Mouse (Mus musculus): ENCODE data around the gene Tmem204. TPM values are rescaled to one million over a fixed set of nuclear protein-coding genes. Genes with fewer than 3 reads are reported as not detected.

Tmem204 gene
- polyA plus RNA-seq, 1 experiment from 2014 or later = 11.3 TPM

DNA sequence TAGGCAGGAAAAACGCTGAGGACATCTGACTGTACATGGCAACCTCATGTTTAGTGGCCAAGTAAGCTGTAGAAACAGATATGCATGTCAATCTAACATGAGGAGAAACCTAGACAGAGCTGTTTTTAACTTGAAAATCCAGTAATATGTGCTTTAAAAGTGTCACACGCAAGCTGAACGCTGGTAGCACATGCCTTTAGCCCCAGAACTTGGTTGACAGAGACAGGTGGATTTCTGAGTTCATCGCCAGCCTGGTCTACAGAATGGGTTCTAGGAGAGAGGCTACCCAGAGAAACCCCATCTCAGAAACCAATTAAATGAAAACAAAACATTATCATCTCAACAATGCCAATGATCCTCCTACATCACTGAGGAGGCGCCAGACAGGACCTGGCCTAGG, 27.8 kb upstream of the Tmem204 start:
- Histone ChIP-seq H3K4me3 (no peak overlapping the region), H3K9me3 (replicated peaks) (no peaks in the 10 kb centered on the region), H3K27ac (no peak overlapping the region), H3K4me1 (peaks cover 13% of the 10 kb centered on the region), H3K36me3 (peaks cover 81% of the 10 kb centered on the region), H3K27me3 (ENCODE audit: low read depth, poor library complexity, severe bottlenecking) (no peaks in the 10 kb centered on the region)
- DNase-seq (ENCODE audit: low spot score) = no peak
- 95% methylated on average over 5 of the region's 5 CpGs for WGBS

DNA sequence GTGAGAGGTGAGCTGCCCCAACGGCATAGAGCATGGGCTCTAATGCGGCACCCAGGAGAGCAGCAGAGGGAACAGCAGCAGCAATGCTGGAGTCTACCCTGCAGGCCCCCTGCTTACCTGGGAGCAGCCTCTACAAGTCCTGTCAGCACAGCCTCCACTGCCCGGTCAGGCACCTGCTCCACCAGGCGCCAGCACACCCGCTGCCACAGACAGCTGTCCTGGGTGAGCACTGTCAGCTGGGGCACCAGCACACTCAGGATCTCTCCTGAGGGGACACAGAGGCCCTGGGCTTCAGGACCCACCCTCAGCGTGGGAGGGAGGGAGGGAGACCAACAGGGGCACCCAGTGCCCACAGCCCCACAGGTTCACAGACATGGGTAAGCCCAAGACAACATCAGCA, 27.2 kb upstream of the Tmem204 start:
- H3K36me3 ChIP-seq = peaks cover 88% of the 10 kb centered on the region
- H3K27ac ChIP-seq = no peak overlapping the region
- no peak overlapping the region for H3K4me3 ChIP-seq
- H3K27me3 ChIP-seq (ENCODE audit: low read depth, poor library complexity, severe bottlenecking) = no peaks in the 10 kb centered on the region
- 93% methylated on average over 6 of the region's 6 CpGs for WGBS
- DNase-seq (ENCODE audit: low spot score) = no peak
- H3K9me3 ChIP-seq (replicated peaks) = no peaks in the 10 kb centered on the region
- H3K4me1 ChIP-seq = peaks cover 9% of the 10 kb centered on the region

DNA sequence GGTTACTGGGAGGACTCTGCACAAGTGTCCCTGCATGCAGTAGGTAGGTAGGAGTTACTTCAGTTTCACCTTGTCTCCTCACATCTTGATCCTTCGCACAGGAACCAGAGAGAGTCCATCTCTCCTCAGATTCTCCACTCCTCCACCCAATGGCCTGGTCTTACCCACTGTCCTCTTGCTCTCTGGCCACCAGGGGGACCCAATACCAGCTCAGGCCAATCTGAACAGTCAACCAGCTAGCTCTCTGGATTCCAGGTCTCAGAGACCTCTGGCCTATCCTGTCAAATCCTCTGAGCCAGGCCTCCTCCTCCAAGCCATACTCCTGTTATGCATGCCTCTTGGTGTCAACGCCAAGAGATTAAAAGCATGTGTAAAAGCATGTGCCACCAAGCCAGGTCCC, 26.2 kb upstream of the Tmem204 start:
- no peaks in the 10 kb centered on the region for H3K27me3 ChIP-seq (ENCODE audit: low read depth, poor library complexity, severe bottlenecking)
- H3K9me3 ChIP-seq (replicated peaks) = no peaks in the 10 kb centered on the region
- WGBS = 80% methylated on average over 2 of the region's 2 CpGs
- H3K27ac ChIP-seq = no peak overlapping the region
- peaks cover 1% of the 10 kb centered on the region for H3K4me1 ChIP-seq
- no peak overlapping the region for H3K4me3 ChIP-seq
- peaks cover 98% of the 10 kb centered on the region for H3K36me3 ChIP-seq
- DNase-seq (ENCODE audit: low spot score) = peak; percentile 46

DNA sequence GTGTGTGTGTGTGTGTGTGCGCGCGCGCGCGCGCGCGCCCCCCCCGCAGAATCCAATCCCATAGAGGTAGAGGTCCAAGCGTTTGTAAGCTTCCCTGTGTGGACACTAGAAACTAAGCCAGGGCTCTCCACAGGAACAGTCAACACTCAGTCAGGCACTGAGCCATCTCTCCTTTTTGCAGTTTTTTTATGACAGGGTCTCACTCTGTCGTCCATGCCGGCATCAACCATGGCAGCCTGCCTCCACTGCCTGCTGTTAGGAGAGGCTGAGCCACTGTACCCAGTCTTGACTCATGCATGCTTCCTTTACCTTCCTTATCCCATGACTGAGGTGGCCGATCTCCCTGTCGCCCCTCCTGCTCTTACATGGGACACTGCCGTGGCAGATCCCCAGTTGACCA, 24.4 kb upstream of the Tmem204 start:
- no peaks in the 10 kb centered on the region; the same call in 1 of the 2 replicates for H3K4me1 ChIP-seq
- no peak overlapping the region for H3K27ac ChIP-seq
- WGBS = 95% methylated on average over 7 of the region's 16 CpGs
- H3K36me3 ChIP-seq = peaks cover 100% of the 10 kb centered on the region
- H3K4me3 ChIP-seq = no peak overlapping the region
- DNase-seq (ENCODE audit: low spot score) = no peak
- H3K27me3 ChIP-seq (ENCODE audit: low read depth, poor library complexity, severe bottlenecking) = no peaks in the 10 kb centered on the region
- H3K9me3 ChIP-seq (replicated peaks) = no peaks in the 10 kb centered on the region

DNA sequence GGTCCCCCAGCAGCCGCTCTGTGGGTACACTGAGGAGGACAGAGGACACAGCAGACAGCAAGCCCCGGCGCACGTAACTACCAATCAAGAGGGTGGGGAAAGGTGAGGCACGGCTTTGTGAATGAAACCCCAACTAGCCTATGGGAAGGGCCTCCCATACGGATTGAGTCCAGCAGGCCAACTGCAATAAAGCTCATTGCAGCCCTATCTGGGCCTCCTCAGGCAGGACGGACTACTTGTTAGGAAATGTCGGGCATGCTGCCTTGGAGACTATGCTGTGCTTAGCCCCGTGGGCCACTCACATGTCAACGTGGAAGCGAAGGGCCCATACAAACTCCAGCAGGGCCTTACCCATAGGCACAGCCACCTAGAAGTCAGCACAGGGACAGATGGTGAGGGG, 17.9 kb upstream of the Tmem204 start:
- Histone ChIP-seq H3K27me3 (ENCODE audit: low read depth, poor library complexity, severe bottlenecking) (no peaks in the 10 kb centered on the region), H3K4me1 (no peaks in the 10 kb centered on the region), H3K9me3 (replicated peaks) (no peaks in the 10 kb centered on the region), H3K27ac (no peak overlapping the region), H3K4me3 (no peak overlapping the region), H3K36me3 (peaks cover 94% of the 10 kb centered on the region)
- no peak for DNase-seq (ENCODE audit: low spot score)
- 94% methylated on average over 11 of the region's 11 CpGs for WGBS

DNA sequence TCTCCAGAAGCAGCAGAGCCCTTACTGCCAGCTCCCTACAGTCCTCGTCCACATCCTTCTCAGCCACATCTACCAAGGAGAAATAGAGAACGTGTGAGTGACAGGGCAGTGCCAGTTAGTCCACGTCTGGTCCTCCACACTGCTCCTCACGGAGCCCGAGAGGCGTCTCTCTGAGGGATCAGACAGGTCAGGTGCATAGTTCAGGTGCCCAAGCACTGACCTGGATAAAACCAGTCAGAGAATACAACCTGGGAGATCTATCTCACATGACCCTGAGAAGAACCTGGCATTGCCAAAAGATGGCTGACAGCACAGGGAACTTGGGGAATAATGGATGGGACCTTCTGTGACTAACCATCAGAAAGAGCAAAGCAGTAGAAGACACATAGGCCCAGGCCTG, 16.7 kb upstream of the Tmem204 start:
- no peak overlapping the region for H3K4me3 ChIP-seq
- peaks cover 84% of the 10 kb centered on the region for H3K36me3 ChIP-seq
- 94% methylated on average over 6 of the region's 6 CpGs for WGBS
- H3K27me3 ChIP-seq (ENCODE audit: low read depth, poor library complexity, severe bottlenecking) = no peaks in the 10 kb centered on the region
- DNase-seq (ENCODE audit: low spot score) = no peak
- no peaks in the 10 kb centered on the region for H3K4me1 ChIP-seq
- no peak overlapping the region for H3K27ac ChIP-seq
- H3K9me3 ChIP-seq (replicated peaks) = no peaks in the 10 kb centered on the region

DNA sequence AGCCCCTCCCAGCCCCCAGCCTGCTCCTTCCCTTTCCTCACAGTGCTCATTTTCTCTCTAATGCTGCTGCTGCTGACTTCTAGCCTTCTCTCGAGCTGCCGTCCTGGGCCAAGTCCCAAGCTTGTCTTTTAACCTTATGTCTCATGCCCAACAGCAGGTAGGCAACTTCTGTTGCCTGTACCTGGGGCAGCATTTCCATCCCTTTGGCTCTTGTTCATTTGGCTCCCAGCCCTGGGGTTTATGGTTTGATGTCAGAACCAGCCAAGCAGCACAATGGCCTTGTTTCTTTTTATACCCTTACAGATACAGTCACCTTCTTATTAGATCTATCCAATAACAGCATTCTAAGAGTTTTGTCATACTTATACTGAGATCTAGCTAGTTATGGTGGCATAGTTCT, 12.8 kb upstream of the Tmem204 start:
- Histone ChIP-seq H3K36me3 (peaks cover 75% of the 10 kb centered on the region), H3K4me1 (no peaks in the 10 kb centered on the region), H3K27me3 (ENCODE audit: low read depth, poor library complexity, severe bottlenecking) (no peaks in the 10 kb centered on the region), H3K4me3 (no peak overlapping the region), H3K27ac (no peak overlapping the region), H3K9me3 (replicated peaks) (no peaks in the 10 kb centered on the region)
- no peak for DNase-seq (ENCODE audit: low spot score)
- 98% methylated on average over 2 of the region's 2 CpGs for WGBS

DNA sequence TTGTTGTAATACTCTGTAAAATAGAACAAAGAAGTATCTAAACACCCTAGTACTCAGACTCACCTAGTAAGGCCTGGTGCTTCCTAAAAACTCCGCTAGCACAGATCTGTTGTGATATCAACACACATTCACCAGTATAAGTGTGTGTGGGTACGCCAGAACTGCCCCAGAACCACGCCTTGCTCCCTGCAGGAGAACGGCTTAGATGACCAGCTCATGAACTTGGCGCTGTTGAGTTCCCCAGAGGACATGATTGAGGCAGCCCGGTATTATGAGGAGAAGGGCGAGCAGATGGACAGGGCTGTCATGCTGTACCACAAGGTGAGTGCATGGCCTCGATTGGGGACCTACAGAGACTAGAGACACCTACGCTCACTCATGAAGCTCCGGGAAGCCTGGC, 7.1 kb upstream of the Tmem204 start:
- Histone ChIP-seq H3K27me3 (ENCODE audit: low read depth, poor library complexity, severe bottlenecking) (no peaks in the 10 kb centered on the region), H3K27ac (no peak overlapping the region), H3K4me3 (no peak overlapping the region), H3K4me1 (peaks cover 4% of the 10 kb centered on the region), H3K9me3 (replicated peaks) (no peaks in the 10 kb centered on the region), H3K36me3 (peaks cover 62% of the 10 kb centered on the region)
- DNase-seq (ENCODE audit: low spot score) = no peak
- WGBS = 90% methylated on average over 10 of the region's 10 CpGs

DNA sequence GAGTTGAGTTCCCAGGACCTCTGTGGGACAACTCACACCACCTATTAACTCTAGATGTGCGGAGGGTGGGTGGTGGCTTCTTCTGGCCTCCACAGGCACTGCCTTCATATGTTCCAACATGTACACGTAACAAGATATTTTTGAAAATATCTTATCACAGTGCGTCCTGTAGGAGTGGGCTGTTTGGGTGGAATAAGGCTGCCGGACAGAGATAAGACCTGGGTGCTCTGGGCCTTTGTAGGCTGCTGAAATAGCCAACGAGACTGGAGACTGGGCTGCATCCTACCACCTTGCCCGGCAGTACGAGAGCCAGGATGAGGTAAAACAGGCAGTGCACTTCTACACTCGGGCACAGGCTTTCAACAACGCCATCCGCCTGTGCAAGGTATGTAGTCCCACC, 5.8 kb upstream of the Tmem204 start:
- WGBS = 92% methylated on average over 10 of the region's 10 CpGs
- peaks cover 52% of the 10 kb centered on the region for H3K36me3 ChIP-seq
- H3K27ac ChIP-seq = peak overlapping the region; percentile 15; the same call in 1 of the 2 replicates

DNA sequence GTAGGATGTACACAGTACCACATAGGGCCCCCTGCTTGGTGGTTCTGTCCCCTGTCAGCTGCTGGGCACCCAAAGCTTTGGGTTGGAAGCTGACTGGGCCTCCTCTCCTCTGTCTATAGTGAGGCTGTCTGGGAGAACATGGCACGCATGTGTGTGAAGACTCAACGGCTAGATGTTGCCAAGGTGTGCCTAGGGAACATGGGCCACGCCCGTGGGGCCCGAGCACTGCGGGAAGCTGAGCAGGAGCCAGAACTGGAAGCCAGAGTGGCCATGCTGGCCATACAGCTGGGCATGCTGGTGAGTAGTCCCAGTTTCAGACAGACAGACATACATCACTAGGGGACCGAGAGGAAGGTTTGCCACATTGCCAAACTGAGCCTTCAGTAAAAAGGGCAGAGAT, 3.3 kb upstream of the Tmem204 start:
- Histone ChIP-seq H3K27me3 (ENCODE audit: low read depth, poor library complexity, severe bottlenecking) (no peaks in the 10 kb centered on the region), H3K4me1 (peaks cover 40% of the 10 kb centered on the region), H3K4me3 (no peak overlapping the region), H3K36me3 (peaks cover 31% of the 10 kb centered on the region), H3K9me3 (replicated peaks) (no peaks in the 10 kb centered on the region), H3K27ac (peak overlapping the region; percentile 95)
- WGBS = 91% methylated on average over 7 of the region's 7 CpGs
- no peak for DNase-seq (ENCODE audit: low spot score)

More for the DNA sequence above, 5.8 kb upstream of the Tmem204 start:
- H3K9me3 ChIP-seq (replicated peaks) = no peaks in the 10 kb centered on the region
- peaks cover 17% of the 10 kb centered on the region for H3K4me1 ChIP-seq
- DNase-seq (ENCODE audit: low spot score) = no peak
- no peak overlapping the region for H3K4me3 ChIP-seq
- no peaks in the 10 kb centered on the region for H3K27me3 ChIP-seq (ENCODE audit: low read depth, poor library complexity, severe bottlenecking)

DNA sequence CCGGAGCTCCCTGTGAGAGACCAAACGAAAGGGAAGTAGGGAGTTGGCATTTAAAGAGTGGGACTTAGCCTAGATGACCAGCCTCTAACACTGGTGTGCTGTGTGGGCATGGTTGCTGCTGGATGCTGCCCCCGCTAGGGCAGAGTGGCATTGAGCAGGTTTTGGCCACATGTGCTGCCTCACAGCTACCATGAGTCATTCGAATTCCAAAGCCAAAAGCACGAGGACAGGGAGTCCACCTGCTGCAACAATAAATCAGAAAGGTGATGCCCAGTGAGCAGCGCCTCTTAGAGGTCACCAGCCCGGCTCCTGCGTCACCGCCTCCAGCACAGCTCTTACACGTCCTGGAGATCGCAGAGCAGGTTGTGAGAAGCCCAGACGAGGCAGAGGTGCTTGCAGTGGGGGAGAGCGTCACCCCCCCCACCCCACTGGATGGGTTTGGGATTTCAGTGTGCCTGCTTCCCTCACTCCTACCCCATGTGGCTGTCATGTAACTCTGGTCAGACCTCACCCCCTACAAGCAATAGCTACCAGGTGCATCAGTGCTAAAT, 1.5 kb upstream of the Tmem204 start:
- no peak overlapping the region for H3K4me3 ChIP-seq
- DNase-seq (ENCODE audit: low spot score) = peak; percentile 42
- peaks cover 58% of the 10 kb centered on the region for H3K4me1 ChIP-seq
- H3K27me3 ChIP-seq (ENCODE audit: low read depth, poor library complexity, severe bottlenecking) = no peaks in the 10 kb centered on the region
- 76% methylated on average over 13 of the region's 13 CpGs for WGBS
- peak overlapping the region; percentile 95 for H3K27ac ChIP-seq
- peaks cover 36% of the 10 kb centered on the region for H3K36me3 ChIP-seq
- H3K9me3 ChIP-seq (replicated peaks) = no peaks in the 10 kb centered on the region

DNA sequence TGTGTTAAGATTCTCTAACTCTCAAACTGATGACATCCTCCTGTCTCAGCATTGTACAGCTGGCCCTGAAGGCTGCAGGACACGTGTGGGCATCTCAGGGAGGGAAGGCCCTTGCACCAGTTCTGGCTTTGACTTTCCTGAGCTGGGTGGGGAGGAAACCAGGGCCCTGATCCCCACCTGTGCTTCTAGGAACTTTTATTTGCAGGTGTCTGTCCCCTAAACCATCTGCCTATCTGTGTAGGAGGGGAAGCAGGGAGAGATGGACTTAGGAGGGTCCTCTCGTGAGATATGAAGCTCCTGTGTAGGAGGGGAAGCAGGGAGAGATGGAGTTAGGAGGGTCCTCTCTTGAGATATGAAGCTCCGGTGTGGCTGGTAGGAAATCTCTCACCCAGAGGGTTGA, 504 bp downstream of the Tmem204 start:
- 40% methylated on average over 3 of the region's 3 CpGs for WGBS
- H3K4me3 ChIP-seq = 0 out of 2 replicates have a peak overlapping the region, but pooled peaks have one; percentile 26
- no peak for DNase-seq (ENCODE audit: low spot score)

DNA sequence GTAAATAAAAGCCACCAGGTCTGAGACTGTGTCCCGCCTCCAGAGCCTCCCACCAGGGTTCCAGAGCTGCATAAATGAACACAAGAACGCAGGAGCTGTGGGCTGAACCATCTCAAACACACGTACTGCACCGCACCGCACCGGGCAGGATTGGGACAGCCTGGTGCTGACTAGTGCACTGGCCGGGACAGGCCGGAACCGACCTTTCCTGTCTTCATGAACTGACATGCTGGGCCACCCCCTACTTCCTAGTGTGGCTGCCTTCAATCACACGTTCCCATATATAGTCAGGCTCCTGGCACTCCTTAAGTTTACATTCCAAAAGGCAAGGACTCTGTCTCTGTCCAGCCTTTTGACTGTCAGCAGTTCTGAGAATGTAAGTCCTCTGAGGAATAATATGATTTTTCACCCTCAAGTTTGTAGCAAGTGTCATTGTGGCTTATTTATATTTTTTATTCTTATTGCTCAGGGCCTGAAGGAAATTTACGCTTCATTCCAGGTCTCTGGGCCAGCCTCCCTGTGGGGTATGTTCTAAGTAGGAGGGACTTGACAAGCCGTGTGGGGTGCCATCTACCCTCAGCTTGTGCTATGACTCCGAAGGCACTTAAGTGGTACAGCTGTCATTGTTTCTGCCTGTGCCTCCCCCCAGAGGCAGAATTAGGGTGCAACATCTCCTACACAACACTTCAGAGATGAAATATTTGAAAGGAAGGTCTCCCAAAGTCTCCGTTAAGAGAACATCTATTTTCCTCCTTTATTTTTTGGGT, 1.1 kb downstream of the Tmem204 start:
- WGBS = 69% methylated on average over 14 of the region's 14 CpGs
- Histone ChIP-seq H3K36me3 (peaks cover 22% of the 10 kb centered on the region), H3K27ac (peak overlapping the region; percentile 95), H3K27me3 (ENCODE audit: low read depth, poor library complexity, severe bottlenecking) (no peaks in the 10 kb centered on the region), H3K9me3 (replicated peaks) (no peaks in the 10 kb centered on the region), H3K4me1 (peaks cover 68% of the 10 kb centered on the region), H3K4me3 (no peak overlapping the region)
- peak; percentile 35 for DNase-seq (ENCODE audit: low spot score)

More for the DNA sequence above, 504 bp downstream of the Tmem204 start:
- no peaks in the 10 kb centered on the region for H3K9me3 ChIP-seq (replicated peaks)
- peak overlapping the region; percentile 95 for H3K27ac ChIP-seq
- peaks cover 24% of the 10 kb centered on the region for H3K36me3 ChIP-seq
- peaks cover 68% of the 10 kb centered on the region for H3K4me1 ChIP-seq
- no peaks in the 10 kb centered on the region for H3K27me3 ChIP-seq (ENCODE audit: low read depth, poor library complexity, severe bottlenecking)
